Mouse (Mus musculus) spleen, adult 2 months (tissue): ENCODE results near the gene Prkar2b. TPM values are rescaled to one million over a fixed set of nuclear protein-coding genes. Genes with fewer than 3 reads are reported as not detected.
"Not testable (repeated sequence)": the region's sequence is repeated elsewhere in the genome, so short reads cannot be mapped to it uniquely, and the experiment has no call there.

ENCODE experiments used
- DNase-seq, 2 experiments: peaks; one replicate each; pipeline versions ENCODE4 v3.0.0 to v3.0.0-alpha.2; 2012 to 2021; ENCODE audit warnings: low spot score in 2 of 2, low read depth in 1 of 2
- H3K27ac ChIP-seq: fragments of 200-500 bp; 2 replicates; pipeline ENCODE4 v1.5.1; 2012; ENCODE audit warnings: low read length, inconsistent platforms; ENCODE audit not compliant: insufficient read depth
- H3K27me3 ChIP-seq: fragments of 200-500 bp; 2 replicates; pipeline ENCODE4 v1.6.1; 2012; ENCODE audit warnings: mild to moderate bottlenecking, moderate library complexity, low read length, inconsistent platforms; ENCODE audit not compliant: control insufficient read depth, insufficient read depth
- H3K36me3 ChIP-seq: fragments of 200-500 bp; 2 replicates; pipeline ENCODE4 v1.6.1; 2012; ENCODE audit warnings: mild to moderate bottlenecking, low read length, inconsistent platforms; ENCODE audit not compliant: control insufficient read depth, insufficient read depth
- H3K4me1 ChIP-seq: fragments of 200-500 bp; 2 replicates; pipeline ENCODE4 v1.6.1; 2011; ENCODE audit warnings: inconsistent platforms; ENCODE audit not compliant: control insufficient read depth, insufficient read depth, insufficient read length
- H3K4me3 ChIP-seq: fragments of 200-500 bp; 2 replicates; pipeline ENCODE4 v1.5.1; 2011; ENCODE audit warnings: mild to moderate bottlenecking, inconsistent platforms; ENCODE audit not compliant: insufficient read depth, insufficient read length; ENCODE audit errors: extremely low read depth
- CTCF ChIP-seq: fragments of 200-500 bp; IDR thresholded peaks from 2 replicates; pipeline ENCODE4 v1.5.1; 2011; ENCODE audit warnings: mild to moderate bottlenecking, inconsistent platforms; ENCODE audit not compliant: insufficient read depth, insufficient read length, insufficient replicate concordance; ENCODE audit errors: extremely low read depth
- POLR2A ChIP-seq: fragments of 200-500 bp; IDR thresholded peaks from 2 replicates; pipeline ENCODE4 v1.6.1; 2011; ENCODE audit warnings: low read depth, low read length, inconsistent platforms
- WGBS: fragments of 180-500 bp; shearing (Covaris S2); methylation state at CpG from one replicate; pipeline ENCODE4 v1.1.7; 2018; 5-methylcytosine and 5-hydroxymethylcytosine counted together
- polyA plus RNA-seq: library from polyadenylated mRNA; depleted of rRNA; stranded (reverse); fragments of >200 nt; gene quantifications from 2 replicates; pipeline ENCODE4 v1.2.3, GENCODE M21; 2012

Gene Prkar2b
- polyA plus RNA-seq, 1 experiment = 9.1 TPM

GRCm38 (mm10) chr12:32012169-32012568 is 48.9 kb downstream of the Prkar2b start:
- DNase-seq = no peak
- no peak overlapping the region for H3K4me3 ChIP-seq
- TF ChIP-seq CTCF (no peak), POLR2A (no peak)
- 45% methylated on average over 2 of the region's 2 CpGs for WGBS
- H3K27ac ChIP-seq = no peak overlapping the region
- no peaks in the 10 kb centered on the region for H3K27me3 ChIP-seq
- no peaks in the 10 kb centered on the region for H3K36me3 ChIP-seq
- H3K4me1 ChIP-seq = peaks cover 3% of the 10 kb centered on the region; the same call in 1 of the 2 replicates

GRCm38 (mm10) chr12:32011128-32011527 is 50.0 kb downstream of the Prkar2b start:
- no peaks in the 10 kb centered on the region for H3K36me3 ChIP-seq
- H3K27me3 ChIP-seq = no peaks in the 10 kb centered on the region
- no peak for DNase-seq
- peaks cover 3% of the 10 kb centered on the region; the same call in 1 of the 2 replicates for H3K4me1 ChIP-seq
- H3K27ac ChIP-seq = no peak overlapping the region
- TF ChIP-seq POLR2A (no peak), CTCF (no peak)
- 92% methylated on average over 5 of the region's 5 CpGs for WGBS
- H3K4me3 ChIP-seq = no peak overlapping the region

- not testable (repeated sequence) for H3K27me3 ChIP-seq, DNase-seq, H3K4me3 ChIP-seq, H3K4me1 ChIP-seq, H3K36me3 ChIP-seq, H3K27ac ChIP-seq
- 49% methylated on average over 5 of the region's 6 CpGs for WGBS
These were observed 51.1 kb downstream of the Prkar2b start for GRCm38 (mm10) chr12:32009985-32010369.

GRCm38 (mm10) chr12:32009267-32009984 is 51.7 kb downstream of the Prkar2b start:
- no peaks in the 10 kb centered on the region for H3K36me3 ChIP-seq
- H3K4me1 ChIP-seq = no peaks in the 10 kb centered on the region
- no peak for DNase-seq
- no peaks in the 10 kb centered on the region for H3K27me3 ChIP-seq
- H3K27ac ChIP-seq = no peak overlapping the region; the same call in 1 of the 2 replicates
- H3K4me3 ChIP-seq = no peak overlapping the region
- TF ChIP-seq POLR2A (no peak), CTCF (no peak)
- 26% methylated on average over 8 of the region's 8 CpGs for WGBS

- Histone ChIP-seq H3K36me3 (no peaks in the 10 kb centered on the region), H3K4me3 (no peak overlapping the region), H3K27me3 (no peaks in the 10 kb centered on the region), H3K4me1 (no peaks in the 10 kb centered on the region), H3K27ac (no peak overlapping the region)
- no peak for DNase-seq
- TF ChIP-seq POLR2A (no peak), CTCF (no peak)
- 51% methylated on average over 5 of the region's 5 CpGs for WGBS
These were observed 52.4 kb downstream of the Prkar2b start for GRCm38 (mm10) chr12:32008728-32009127.

- H3K27ac ChIP-seq = no peak overlapping the region
- H3K4me3 ChIP-seq = no peak overlapping the region
- TF ChIP-seq POLR2A = no peak
- TF ChIP-seq CTCF = no peak
- no peak for DNase-seq
- H3K36me3 ChIP-seq = no peaks in the 10 kb centered on the region
- WGBS = 91% methylated on average over 4 of the region's 4 CpGs
- no peaks in the 10 kb centered on the region for H3K27me3 ChIP-seq
- H3K4me1 ChIP-seq = no peaks in the 10 kb centered on the region
These were observed 53.5 kb downstream of the Prkar2b start for GRCm38 (mm10) chr12:32007646-32008045.

- no peaks in the 10 kb centered on the region for H3K36me3 ChIP-seq
- no peak for DNase-seq
- H3K27ac ChIP-seq = no peak overlapping the region
- H3K4me1 ChIP-seq = no peaks in the 10 kb centered on the region
- WGBS = 83% methylated on average over 8 of the region's 8 CpGs
- H3K4me3 ChIP-seq = no peak overlapping the region
- no peaks in the 10 kb centered on the region for H3K27me3 ChIP-seq
- TF ChIP-seq CTCF = no peak
- TF ChIP-seq POLR2A = no peak
These were observed 54.1 kb downstream of the Prkar2b start for GRCm38 (mm10) chr12:32007040-32007439.
